Mouse (Mus musculus) small intestine, adult 2 months (tissue): ENCODE results near the gene Efl1.
A peak's percentile ranks its signal among the peaks of the same experiment; 100 is the strongest.

ENCODE experiments used
- CTCF ChIP-seq: fragments of 200-500 bp; IDR thresholded peaks from 2 replicates; pipeline ENCODE4 v1.5.1; 2012; ENCODE audit warnings: low read depth, mild to moderate bottlenecking, control low read depth, inconsistent platforms, low read length, moderate library complexity, mixed read lengths; ENCODE audit not compliant: insufficient replicate concordance, insufficient read length; ENCODE audit errors: extremely low read depth
- POLR2A ChIP-seq: fragments of 200-500 bp; IDR thresholded peaks from 2 replicates; pipeline ENCODE4 v1.6.1; 2012; ENCODE audit warnings: low read depth, mild to moderate bottlenecking, control low read depth, inconsistent platforms, low read length, moderate library complexity

GRCm38 (mm10) chr7:82719285-82719684 is 70.9 kb downstream of the Efl1 start:
- 0 out of 2 replicates have a peak, but pooled peaks have one; percentile 29 for TF ChIP-seq CTCF
- TF ChIP-seq POLR2A, result no peak
